Mouse (Mus musculus): ENCODE measurements at regions not wholly inside any gene's neighbourhood (a gene's known extent, or its start where the extent isn't known, plus 50 kb on each side); places are given as distances from the start of the nearest gene placed in this dataset.
A peak's percentile ranks its signal among the peaks of the same experiment; 100 is the strongest.

GRCm38 (mm10) chr17:88345433-88345832 lies 95.1 kb upstream of the Foxn2 start:
- DNase-seq: no peak

DNA sequence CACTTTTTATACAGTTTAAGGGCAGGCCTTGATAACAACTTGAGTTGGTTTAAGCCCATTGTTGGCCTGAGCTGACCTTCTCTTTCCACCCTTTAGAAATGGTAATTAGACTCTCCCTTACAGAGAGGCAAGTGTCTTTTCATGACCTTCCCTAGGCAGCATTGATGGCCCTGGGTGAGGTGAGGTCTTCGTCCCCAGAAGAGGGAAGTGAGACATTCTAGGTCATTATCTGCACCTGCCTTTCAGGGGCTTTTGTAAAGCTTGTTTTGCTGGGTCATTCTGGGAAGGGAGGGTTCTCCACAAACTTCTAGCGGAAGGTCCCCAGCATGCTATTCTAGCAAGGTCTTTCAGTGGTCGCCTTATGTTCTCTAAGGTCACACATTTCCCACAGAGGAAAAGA lies 93.6 kb upstream of the Foxn2 start:
- DNase-seq: no peak

GRCm38 (mm10) chr17:88349825-88350460 lies 90.6 kb upstream of the Foxn2 start:
- no peak for DNase-seq

- DNase-seq: no peak
These were observed 89.5 kb upstream of the Foxn2 start for GRCm38 (mm10) chr17:88350986-88351385.

GRCm38 (mm10) chr17:88352960-88353359 lies 87.6 kb upstream of the Foxn2 start:
- DNase-seq: no peak

DNA sequence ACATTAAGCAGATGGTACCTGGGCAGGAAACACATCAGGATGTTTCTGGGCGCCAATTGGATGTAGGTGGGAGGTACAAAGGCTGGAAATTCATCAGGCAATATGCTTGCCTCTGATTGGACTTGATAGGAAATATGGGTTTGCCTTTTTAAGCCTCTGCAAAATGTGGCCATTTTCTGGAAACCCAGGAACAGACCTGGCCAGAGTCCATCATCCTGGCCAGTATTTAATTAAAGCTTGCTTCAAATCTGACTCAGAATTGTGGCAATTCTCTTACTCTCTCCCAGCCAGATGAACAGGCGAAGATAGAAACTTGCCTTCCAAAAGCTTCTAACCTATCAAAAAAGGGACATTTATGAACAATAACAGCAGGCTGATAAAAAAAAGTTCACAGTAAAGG lies 79.3 kb upstream of the Foxn2 start:
- DNase-seq: no peak

- DNase-seq: no peak
These were observed 78.1 kb upstream of the Foxn2 start for GRCm38 (mm10) chr17:88362404-88362803.

DNA sequence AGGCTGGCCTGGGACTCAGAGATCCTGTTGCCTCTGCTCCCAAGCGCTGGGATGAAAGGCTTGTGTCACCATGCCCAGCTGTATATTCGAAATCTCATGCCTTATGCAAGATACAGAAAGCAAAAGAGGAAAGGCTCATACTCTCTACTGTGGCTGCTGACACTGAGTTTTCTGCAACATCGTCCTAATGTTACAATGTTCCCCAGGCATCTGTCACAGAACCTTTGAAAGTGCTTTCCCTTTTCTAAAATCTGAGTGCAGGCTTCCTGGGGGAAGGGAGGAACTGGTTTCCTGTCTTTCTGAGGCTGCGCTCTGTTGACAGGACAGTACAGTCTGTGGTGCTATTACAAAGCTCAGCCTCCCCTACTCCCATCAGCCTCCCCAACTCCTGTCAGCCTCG lies 72.6 kb upstream of the Foxn2 start:
- DNase-seq: no peak

GRCm38 (mm10) chr17:88369971-88370370 lies 70.5 kb upstream of the Foxn2 start:
- no peak for DNase-seq

DNA sequence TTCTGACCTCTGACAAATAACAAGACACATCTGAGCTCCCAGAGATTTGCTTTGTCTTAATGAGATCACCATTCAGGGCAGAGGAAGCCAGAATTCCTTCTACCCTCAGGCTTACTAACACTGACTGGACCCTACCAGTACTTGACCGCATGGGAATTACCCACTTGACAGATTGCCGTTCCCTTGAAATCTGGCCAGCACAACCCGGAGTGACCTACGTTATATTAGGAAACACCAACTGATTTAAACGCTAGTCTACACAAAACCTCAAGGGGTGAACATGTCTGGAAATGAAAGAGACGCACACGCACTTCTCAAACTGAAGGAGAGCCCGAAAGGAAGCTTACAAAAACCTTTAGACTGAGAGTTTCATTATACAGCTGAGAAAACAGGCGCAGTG lies 69.8 kb upstream of the Foxn2 start:
- no peak for DNase-seq

DNA sequence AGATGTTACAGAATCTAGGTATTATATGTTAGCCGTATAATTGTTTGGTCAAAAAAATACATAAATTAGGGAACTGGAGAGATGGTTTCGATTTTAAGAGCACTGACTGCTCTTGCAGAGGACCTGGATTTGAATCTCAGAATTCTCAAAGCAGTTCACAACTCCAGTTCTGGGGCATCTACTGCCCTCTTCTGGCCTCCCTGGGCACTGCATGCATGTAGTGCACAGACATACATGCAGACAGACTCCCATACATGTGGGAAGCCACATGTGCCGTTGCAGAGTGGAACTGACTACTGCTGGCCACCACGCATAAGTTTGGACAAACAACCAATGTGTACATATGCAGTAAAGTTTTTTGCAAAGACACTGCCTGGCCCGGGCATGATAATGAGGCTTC lies 62.0 kb upstream of the Foxn2 start:
- peak; percentile 48 for DNase-seq

DNA sequence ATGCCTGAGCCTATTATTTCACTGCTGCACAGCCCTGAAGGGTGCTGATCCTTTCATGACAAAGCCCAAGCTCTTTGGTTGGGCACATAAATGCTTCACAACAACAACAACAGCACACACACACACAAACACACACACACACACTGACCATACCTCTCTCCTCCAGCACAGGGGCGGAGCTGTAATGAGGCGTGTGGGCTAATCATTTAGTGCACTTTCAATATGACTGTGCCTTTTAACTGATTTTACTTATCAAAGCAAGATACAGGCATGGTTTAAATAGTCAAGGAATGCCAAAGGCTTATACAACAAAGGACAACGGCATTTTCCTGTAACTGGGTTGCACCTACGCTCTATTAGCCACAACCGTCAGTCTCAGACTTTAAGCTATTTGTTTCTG lies 61.1 kb upstream of the Foxn2 start:
- DNase-seq: no peak

GRCm38 (mm10) chr17:88381106-88381505 lies 59.4 kb upstream of the Foxn2 start:
- peak; percentile 11 for DNase-seq

DNA sequence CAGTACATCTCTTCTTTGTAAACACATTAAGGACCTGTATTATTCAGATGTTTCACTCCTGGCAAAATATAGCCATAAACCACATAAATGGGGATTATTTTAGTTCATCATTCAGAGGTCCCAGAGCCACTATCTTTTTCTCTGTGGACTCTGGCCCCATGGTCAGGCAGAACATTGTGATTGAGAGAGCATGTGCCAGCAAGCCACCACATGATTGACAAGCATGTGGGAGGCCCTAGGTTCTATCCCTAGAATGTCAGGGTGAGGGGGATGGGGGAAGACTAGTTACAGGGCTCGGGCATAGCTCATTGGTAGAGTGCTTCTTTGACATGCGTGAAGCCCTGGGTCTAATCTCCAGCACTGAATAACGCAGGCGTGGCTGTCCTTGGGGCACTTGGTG lies 57.1 kb upstream of the Foxn2 start:
- DNase-seq: no peak

GRCm38 (mm10) chr17:88388441-88388951 lies 52.0 kb upstream of the Foxn2 start:
- DNase-seq: no peak

DNA sequence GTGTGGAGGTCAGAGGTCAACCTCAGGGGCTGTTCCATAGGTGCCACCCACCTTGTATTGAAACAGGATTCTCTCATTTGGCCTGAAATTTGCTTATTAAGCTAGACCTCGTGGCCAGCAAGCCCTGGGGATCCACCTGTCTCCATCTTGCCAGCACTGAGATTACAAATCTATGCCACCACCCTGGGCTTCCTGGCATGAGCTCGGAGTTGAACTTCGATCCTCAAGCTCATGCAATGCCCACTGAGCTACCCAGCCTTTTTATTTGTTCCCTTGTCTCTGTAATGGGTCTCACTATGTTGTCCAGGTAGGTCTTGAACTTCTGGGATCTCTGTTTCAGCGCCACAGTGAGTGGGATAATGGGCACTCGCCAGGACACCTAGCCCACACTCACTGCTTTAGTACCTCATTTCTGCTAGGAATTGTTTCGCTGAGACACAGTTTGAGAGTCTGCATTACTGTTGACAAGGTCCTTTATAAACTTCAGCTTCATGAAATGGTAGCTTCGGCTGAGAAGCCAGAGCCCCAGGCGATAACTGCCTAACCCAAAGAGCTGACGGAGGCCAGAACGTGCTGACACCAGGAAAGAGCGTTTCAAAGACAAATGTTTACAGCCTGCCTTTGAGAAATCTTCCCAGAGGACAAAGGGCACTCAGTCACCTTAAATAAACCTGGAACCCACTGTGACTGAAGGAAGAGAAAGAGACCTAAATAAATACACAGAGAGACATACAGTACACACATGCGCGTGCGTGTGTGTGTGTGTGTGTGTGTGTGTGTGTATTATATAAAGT lies 50.6 kb upstream of the Foxn2 start:
- no peak for DNase-seq

Data from thymus, postnatal 4 days (tissue).